Comparison of ENCODE assay signal across 26 mouse cellular contexts in genomic region chr17:50142151-50142550, GRCm38 (mm10). TPM values are rescaled to one million over a fixed set of nuclear protein-coding genes. Genes with fewer than 3 reads are reported as not detected.
DNase-seq lines count a peak whose midpoint lies in the region; ATAC-seq and TF ChIP-seq lines count a peak whose summit lies in the region.
"Had no signal": no experiment of that assay in that cellular context is flagged by ENCODE, and none has a peak within 500 bp of the region (broad histone marks: within the 10 kb centered on the region; RNA-seq: fewer than 3 reads in every experiment).

No protein-coding gene starts in this region.

- no peaks in the 10 kb centered on the region for H3K27me3 ChIP-seq in heart, adult 2 months (ENCODE audit: control insufficient read depth, insufficient read depth, low read length)
- no peaks in the 10 kb centered on the region for H3K27me3 ChIP-seq in CH12.LX (replicated peaks)
- H3K27me3 ChIP-seq in hindbrain, embryonic 12.5 days, result no peaks in the 10 kb centered on the region
- H3K27me3 ChIP-seq: forebrain, embryonic 13.5 days; heart, embryonic 13.5 days; hindbrain, embryonic 15.5 days had no signal

- peaks cover 4% of the 10 kb centered on the region for H3K9me3 ChIP-seq in CH12.LX (replicated peaks; ENCODE audit: low read length)
- H3K9me3 ChIP-seq in hindbrain, embryonic 12.5 days (replicated peaks), result no peaks in the 10 kb centered on the region
- H3K9me3 ChIP-seq: forebrain, embryonic 10.5 days; forebrain, embryonic 13.5 days; heart, embryonic 10.5 days; heart, embryonic 13.5 days; hindbrain, embryonic 15.5 days had no signal

- DNase-seq in heart, adult 2 months, result no peak
- no peak for DNase-seq in heart, postnatal 14 days
- DNase-seq in CD4-positive, CD25-positive, alpha-beta regulatory T cell, adult 2 months (ENCODE audit: low read depth, low spot score), result peak; percentile 21
- DNase-seq in CH12.LX (ENCODE audit: extremely low read depth), result no peak
- peak; percentile 30 for DNase-seq in induced T-regulatory cell, adult 2 months (ENCODE audit: low read depth)
- DNase-seq in kidney, adult 8-10 months, result no peak
- DNase-seq in spleen, postnatal 36 days (ENCODE audit: low spot score in 2 of 2), result no peak
- DNase-seq: adrenal gland, adult 8-10 months; adrenal gland, postnatal 25 days; B cell, adult 2 months; cerebellum, adult 18-20 months; cerebellum, adult 9-10 months; cerebellum, postnatal 14 days; gastrocnemius, postnatal 14 days; heart, postnatal 4 days; kidney, adult 18-20 months had no signal

- intact Hi-C loops in heart, adult 2 months (cut with DNase I), result loop anchor here (2.0 to 5.0 kb wide), 4 partner anchors 29 to 175 kb away; no protein-coding TSS in a partner anchor
- intact Hi-C loops in heart, postnatal 14 days (cut with DNase I), result no loop called here

- dilution Hi-C loops in CH12.LX (cut with MboI; ENCODE audit: extremely low pct_ligation_motif_present, extremely low pct_unique_long_range_greater_than_20kb, low sequenced_read_pairs), result no loop called here

- H3K79me2 ChIP-seq in heart, adult 2 months (replicated peaks; ENCODE audit: control insufficient read depth, insufficient read depth, low read length), result 0 out of 2 replicates have a peak, but pooled peaks cover 7% of the 10 kb centered on the region
- H3K79me2 ChIP-seq in CH12.LX (replicated peaks; ENCODE audit: control insufficient read depth, extremely low read depth, insufficient read depth, poor library complexity, severe bottlenecking), result peaks cover 94% of the 10 kb centered on the region

- no peak overlapping the region for H3K9ac ChIP-seq in heart, adult 2 months (ENCODE audit: low read depth, low read length)
- no peak overlapping the region for H3K9ac ChIP-seq in CH12.LX (ENCODE audit: insufficient read depth, low read depth)
- H3K9ac ChIP-seq in hindbrain, embryonic 12.5 days, result no peak overlapping the region
- H3K9ac ChIP-seq: forebrain, embryonic 13.5 days; heart, embryonic 13.5 days; hindbrain, embryonic 15.5 days had no signal

- no peak for TF ChIP-seq CTCF in heart, adult 2 months (IDR thresholded peaks at IDR 0.05)
- TF ChIP-seq CTCF in CH12.LX (conservative IDR thresholded peaks at IDR 0.05 in 1 of 2, IDR thresholded peaks at IDR 0.05 in 1 of 2; ENCODE audit: low read depth in 2 of 2, low read length in 2 of 2), result no peak

- 78% methylated on average over 7 of the region's 7 CpGs for WGBS in heart, adult 2 months
- WGBS in hindbrain, embryonic 12.5 days, result 88% methylated on average over 7 of the region's 7 CpGs

- ATAC-seq in hindbrain, embryonic 12.5 days (ENCODE audit: low FRiP score), result no peak
- ATAC-seq: forebrain, embryonic 13.5 days; forebrain, embryonic 16.5 days; intestine, embryonic 16.5 days; Patski had no signal

- no peak for TF ChIP-seq POLR2A in heart, adult 2 months (IDR thresholded peaks at IDR 0.05; ENCODE audit: insufficient read depth, low read depth, low read length)
- TF ChIP-seq POLR2A in CH12.LX (IDR thresholded peaks at IDR 0.05; ENCODE audit: low read depth, low read length), result no peak

- peaks cover 6% of the 10 kb centered on the region for H3K36me3 ChIP-seq in heart, adult 2 months (ENCODE audit: control insufficient read depth, insufficient read depth, low read length)
- peaks cover 82 to 97% of the 10 kb centered on the region in 2 experiments for H3K36me3 ChIP-seq in CH12.LX (replicated peaks in 1 of 2; ENCODE audit: control insufficient read depth in 1 of 2, insufficient read depth in 1 of 2, low read length in 1 of 2)
- H3K36me3 ChIP-seq in hindbrain, embryonic 12.5 days, result no peaks in the 10 kb centered on the region
- H3K36me3 ChIP-seq: forebrain, embryonic 10.5 days; G1E; hindbrain, embryonic 15.5 days had no signal

- TF ChIP-seq RAD21 in CH12.LX (IDR thresholded peaks at IDR 0.05; ENCODE audit: low read depth, low read length), result no peak

- H3K4me1 ChIP-seq in heart, adult 2 months (ENCODE audit: control insufficient read depth, insufficient read depth, low read length), result peaks cover 16% of the 10 kb centered on the region
- H3K4me1 ChIP-seq in CH12.LX (ENCODE audit: control insufficient read depth in 1 of 2, insufficient read depth in 2 of 2), result peaks cover 20 to 93% of the 10 kb centered on the region in 2 experiments
- no peaks in the 10 kb centered on the region for H3K4me1 ChIP-seq in hindbrain, embryonic 12.5 days
- H3K4me1 ChIP-seq: forebrain, embryonic 13.5 days; heart, embryonic 10.5 days; hindbrain, embryonic 15.5 days had no signal

- H3K4me3 ChIP-seq in heart, adult 2 months, result no peak overlapping the region
- H3K4me3 ChIP-seq in CH12.LX (replicated peaks in 1 of 3; ENCODE audit: low read depth in 2 of 3, low read length in 2 of 3, poor library complexity in 1 of 3), result no peak overlapping the region
- no peak overlapping the region for H3K4me3 ChIP-seq in hindbrain, embryonic 12.5 days
- H3K4me3 ChIP-seq: forebrain, embryonic 10.5 days; forebrain, embryonic 13.5 days; heart, embryonic 10.5 days; heart, embryonic 13.5 days; hindbrain, embryonic 15.5 days had no signal

- TF ChIP-seq EP300 in heart, adult 2 months (IDR thresholded peaks at IDR 0.05; ENCODE audit: insufficient read depth, low read depth, low read length), result no peak
- no peak for TF ChIP-seq EP300 in CH12.LX (IDR thresholded peaks at IDR 0.05; ENCODE audit: low read length)

- no peak overlapping the region for H3K4me2 ChIP-seq in CH12.LX (ENCODE audit: insufficient read depth, low read depth, poor library complexity, severe bottlenecking)
- no peak overlapping the region for H3K4me2 ChIP-seq in hindbrain, embryonic 12.5 days (replicated peaks)
- H3K4me2 ChIP-seq: forebrain, embryonic 13.5 days; heart, embryonic 13.5 days; hindbrain, embryonic 15.5 days had no signal

- in situ Hi-C loops in CH12.LX (cut with MboI; ENCODE audit: low pct_ligation_motif_present, low pct_unique_long_range_greater_than_20kb, low sequenced_read_pairs), result no loop called here

- peak overlapping the region; percentile 90 for H3K27ac ChIP-seq in heart, adult 2 months
- peak overlapping the region; percentile 46 for H3K27ac ChIP-seq in CH12.LX (ENCODE audit: insufficient read depth, low read depth)
- no peak overlapping the region for H3K27ac ChIP-seq in hindbrain, embryonic 12.5 days
- H3K27ac ChIP-seq: forebrain, embryonic 10.5 days; forebrain, embryonic 13.5 days; heart, embryonic 10.5 days; heart, embryonic 13.5 days; hindbrain, embryonic 15.5 days had no signal

TF ChIP-seq in CH12.LX, 34 proteins besides CTCF, POLR2A, EP300 and RAD21:
- TF ChIP-seq TCF12 (IDR thresholded peaks at IDR 0.05; ENCODE audit: low read depth, low read length) (no peak), USF1 (IDR thresholded peaks at IDR 0.05; ENCODE audit: low read depth, low read length) (no peak), MXI1 (IDR thresholded peaks at IDR 0.05; ENCODE audit: low read depth, low read length) (no peak), BHLHE40 (IDR thresholded peaks at IDR 0.05; ENCODE audit: low read depth, low read length) (no peak), ZNF384 (IDR thresholded peaks at IDR 0.05; ENCODE audit: low read depth, low read length) (no peak), NELFE (IDR thresholded peaks at IDR 0.05; ENCODE audit: low read depth, low read length) (no peak), MAX (IDR thresholded peaks at IDR 0.05; ENCODE audit: low read length) (no peak), HCFC1 (IDR thresholded peaks at IDR 0.05; ENCODE audit: low read depth, low read length) (no peak), KAT2A (IDR thresholded peaks at IDR 0.05; ENCODE audit: insufficient replicate concordance, low read length) (no peak), NRF1 (IDR thresholded peaks at IDR 0.05; ENCODE audit: low read depth, low read length) (no peak), JUND (conservative IDR thresholded peaks at IDR 0.05; ENCODE audit: low read depth, low read length) (no peak), ZC3H11A (IDR thresholded peaks at IDR 0.05; ENCODE audit: low read depth, low read length) (no peak), PAX5 (IDR thresholded peaks at IDR 0.05; ENCODE audit: low read length) (no peak), ETS1 (conservative IDR thresholded peaks at IDR 0.05; ENCODE audit: low read depth, low read length) (no peak), CHD1 (IDR thresholded peaks at IDR 0.05; ENCODE audit: low read depth, low read length) (no peak), MAFK (IDR thresholded peaks at IDR 0.05; ENCODE audit: insufficient replicate concordance, low read length) (no peak), IRF4 (IDR thresholded peaks at IDR 0.05; ENCODE audit: low read depth, low read length) (no peak), ZKSCAN1 (IDR thresholded peaks at IDR 0.05; ENCODE audit: borderline replicate concordance, low read depth, low read length) (no peak)
TF ChIP-seq in CH12.LX: peak in this region for 0.

RNA-seq across cellular contexts. Expression of gene Rftn1, which starts 48.3 kb away (rescaled TPM):
- 10 to 100 TPM; 49.4 to 50.5 TPM for total RNA-seq in heart, adult 2 months (2021)
- polyA plus RNA-seq in heart, adult 2 months (2012; rRNA removed), result 41.5 and 46.2 TPM in 2 replicates
- 10 to 100 TPM; 52.4 to 53.7 TPM for total RNA-seq in heart, postnatal 14 days (2021)
- total RNA-seq in CH12.LX (2012; rRNA removed) (52.5 and 76.2 TPM in 2 replicates), CH12.LX (2014; rRNA removed) (60.5 and 71.7 TPM in 2 replicates)
- polyA plus RNA-seq in CH12.LX (2012; ENCODE audit: insufficient read length, low read depth), result 66.2 and 80.6 TPM in 2 replicates
- 8.3 and 10.4 TPM in 2 replicates for polyA plus RNA-seq in hindbrain, embryonic 12.5 days (2016; fragmentation: Nextera tagmentation; extraction: Ambion mirVana)
- total RNA-seq: G1E had no signal
- polyA plus RNA-seq: G1E had no signal

Comparison
In these comparisons a context has a peak if more than half of its experiments do, and no peak if none do; other contexts are left out.
1. DNase-seq: peak in CD4-positive, CD25-positive, alpha-beta regulatory T cell, adult 2 months (single experiment) and induced T-regulatory cell, adult 2 months (single experiment); none in heart, adult 2 months (0 of 2), heart, postnatal 14 days (0 of 2), CH12.LX (single experiment), kidney, adult 8-10 months (0 of 2) and spleen, postnatal 36 days (0 of 2).